Mouse (Mus musculus): ENCODE measurements around the gene Apc2.

Apc2 gene

DNA sequence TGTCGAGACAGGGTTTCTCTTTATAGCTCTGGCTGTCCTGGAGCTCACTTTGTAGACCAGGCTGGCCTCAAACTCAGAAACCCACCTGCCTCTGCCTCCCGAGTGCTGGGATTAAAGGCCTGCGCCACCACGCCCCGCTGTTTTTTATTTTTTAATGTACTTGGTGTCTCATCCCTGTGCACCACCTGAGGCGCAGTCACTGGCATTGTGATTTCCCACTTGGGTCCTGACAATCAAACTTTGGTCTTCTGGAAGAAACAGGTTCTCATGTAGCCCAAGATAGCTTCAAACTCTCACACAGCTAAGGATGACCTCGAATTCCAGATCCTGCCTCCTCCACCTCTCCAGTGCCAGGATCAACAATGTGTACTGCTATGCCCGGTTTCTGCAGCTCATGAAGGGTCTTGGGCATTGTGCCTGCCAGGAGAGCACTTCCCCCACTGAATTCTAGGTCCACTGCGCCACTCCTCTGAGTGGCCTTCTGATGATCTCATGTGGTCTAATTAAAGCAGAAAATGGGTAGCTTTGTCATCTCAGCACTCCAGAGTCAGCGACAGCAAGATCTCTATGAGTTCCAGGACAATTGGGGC, 32.9 kb upstream of the Apc2 start:
- 85% methylated on average over 10 of the region's 10 CpGs for WGBS

DNA sequence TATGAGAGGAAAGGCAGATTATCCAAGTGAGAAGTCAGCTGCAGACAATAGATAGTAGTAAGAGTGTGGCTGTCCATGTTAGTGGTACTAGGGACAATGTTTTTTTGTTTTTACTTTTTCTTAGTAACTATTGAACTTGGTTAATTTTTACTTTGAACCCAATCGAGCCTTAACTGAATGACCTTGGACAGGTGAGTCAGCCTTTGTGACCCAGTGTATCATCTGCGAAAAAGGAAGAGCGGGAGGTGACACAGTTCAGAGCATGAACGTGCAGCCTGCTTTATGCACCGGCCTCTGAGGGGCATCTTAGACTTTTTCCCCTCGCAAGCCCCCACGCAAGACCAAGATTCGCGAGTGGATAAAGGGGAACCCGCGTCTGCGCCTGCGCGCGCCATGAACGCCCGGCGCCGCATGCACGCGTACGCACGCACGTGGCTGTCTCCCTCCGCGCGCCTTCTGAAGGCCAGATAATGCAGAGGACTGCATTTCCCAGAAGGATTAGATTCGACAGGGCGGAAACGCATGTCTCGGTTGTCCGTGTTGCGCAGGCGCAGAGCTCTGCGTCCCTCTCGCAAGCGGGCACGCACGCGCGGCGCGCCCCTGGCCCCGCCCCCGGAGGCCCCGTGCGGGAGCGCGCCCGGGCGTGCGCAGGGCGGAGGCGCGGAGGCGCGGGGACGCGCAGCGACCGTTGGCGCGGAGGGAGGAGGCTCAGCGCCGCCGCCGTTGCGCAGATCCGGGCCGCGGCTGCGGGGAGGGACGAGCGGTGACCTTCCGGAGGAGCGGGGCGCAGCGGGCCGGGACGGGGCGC, 31.2 kb upstream of the Apc2 start:
- under 1% methylated on average over 81 of the region's 81 CpGs for WGBS

DNA sequence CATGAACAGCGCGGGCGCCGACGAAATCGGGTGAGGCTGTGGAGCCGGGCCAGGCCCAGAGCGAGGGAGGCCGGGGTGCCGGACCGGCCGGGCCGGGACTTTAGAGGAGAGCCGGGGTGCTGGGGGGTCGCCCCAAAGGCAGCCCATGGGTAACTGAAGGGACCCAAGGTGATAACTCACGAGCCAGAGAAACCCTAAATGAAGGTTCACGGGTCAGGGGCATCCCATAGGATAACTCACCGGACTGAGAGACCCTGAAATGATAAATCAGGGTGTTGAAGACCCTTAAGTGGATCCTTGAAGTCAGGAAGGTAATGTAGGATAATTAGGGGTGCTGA, 30.7 kb upstream of the Apc2 start:
- WGBS = 1% methylated on average over 18 of the region's 18 CpGs

DNA sequence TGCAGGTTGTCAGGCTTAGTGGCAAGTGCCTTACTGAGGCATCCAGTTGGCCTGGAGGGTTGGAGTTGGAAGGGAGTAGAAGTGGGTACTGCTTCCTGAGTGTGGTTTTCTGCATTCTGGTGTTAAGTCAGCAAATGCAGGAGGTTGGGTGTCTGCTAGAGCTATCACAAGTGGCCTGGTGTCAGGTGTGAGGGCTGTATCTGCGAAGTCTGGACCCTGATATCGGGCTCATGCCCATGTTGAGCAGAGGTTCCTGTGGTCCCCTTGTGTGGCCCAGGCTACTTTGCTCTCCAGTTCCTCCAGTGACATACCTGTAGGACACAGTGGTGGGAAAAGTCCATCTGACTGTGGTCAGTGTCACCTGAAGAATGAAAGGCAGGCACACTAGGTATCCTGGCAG, 25.7 kb upstream of the Apc2 start:
- WGBS = 80% methylated on average over 2 of the region's 2 CpGs

DNA sequence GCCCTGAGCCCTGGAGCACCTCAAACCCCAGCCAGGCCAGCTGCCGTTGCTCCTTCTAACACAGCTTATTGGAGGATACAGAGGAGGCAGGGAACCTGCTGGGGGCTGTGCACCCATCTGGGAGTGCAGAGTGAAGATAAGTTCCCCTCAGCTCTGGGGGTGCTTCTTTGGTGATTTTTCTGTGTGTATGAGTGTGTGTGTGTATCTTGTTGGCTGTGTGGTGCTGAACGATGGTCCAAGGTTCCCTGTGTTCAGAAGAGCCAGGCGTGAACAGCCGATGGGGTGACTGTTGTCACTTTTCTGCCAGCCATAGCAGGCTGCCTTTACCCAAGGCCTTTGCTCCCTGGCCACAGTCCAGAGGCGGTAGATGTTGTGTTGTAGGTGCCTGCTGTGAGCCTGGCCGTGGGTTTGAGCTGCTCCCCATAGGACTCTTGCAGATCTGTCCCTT, 25.0 kb upstream of the Apc2 start:
- 36% methylated on average over 6 of the region's 6 CpGs for WGBS

DNA sequence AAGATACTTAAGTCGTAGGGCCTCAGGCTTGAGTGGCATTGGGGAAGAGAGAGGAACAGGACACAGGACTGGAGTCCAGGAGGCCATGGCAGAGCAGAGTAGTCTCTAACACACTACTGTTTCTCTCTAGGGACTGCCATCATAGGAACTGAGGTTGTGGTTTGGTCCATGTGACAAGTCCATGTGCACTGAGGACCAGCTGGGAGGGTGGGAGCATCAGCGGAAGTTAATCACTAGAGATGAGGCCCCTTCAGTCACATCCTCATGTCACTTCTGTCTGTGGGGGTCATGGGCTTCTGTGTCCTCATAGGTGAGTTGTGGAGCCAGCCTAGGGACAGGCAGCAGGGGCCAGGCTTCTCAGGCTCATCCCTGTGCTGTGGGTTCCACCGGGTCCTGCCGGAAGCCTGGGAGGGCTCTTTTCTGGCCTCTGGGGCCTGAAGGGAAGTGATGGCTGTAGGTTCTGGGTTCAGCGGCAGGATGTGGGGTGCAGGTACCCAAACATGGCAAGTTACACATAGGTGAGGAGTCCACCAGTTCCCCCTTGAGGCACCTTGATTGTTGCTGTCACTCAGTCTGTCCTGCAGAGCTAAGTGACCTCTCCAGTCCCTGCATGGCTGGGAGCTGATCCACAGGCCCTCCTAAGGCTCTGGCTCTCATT, 24.5 kb upstream of the Apc2 start:
- 58% methylated on average over 5 of the region's 5 CpGs for WGBS

DNA sequence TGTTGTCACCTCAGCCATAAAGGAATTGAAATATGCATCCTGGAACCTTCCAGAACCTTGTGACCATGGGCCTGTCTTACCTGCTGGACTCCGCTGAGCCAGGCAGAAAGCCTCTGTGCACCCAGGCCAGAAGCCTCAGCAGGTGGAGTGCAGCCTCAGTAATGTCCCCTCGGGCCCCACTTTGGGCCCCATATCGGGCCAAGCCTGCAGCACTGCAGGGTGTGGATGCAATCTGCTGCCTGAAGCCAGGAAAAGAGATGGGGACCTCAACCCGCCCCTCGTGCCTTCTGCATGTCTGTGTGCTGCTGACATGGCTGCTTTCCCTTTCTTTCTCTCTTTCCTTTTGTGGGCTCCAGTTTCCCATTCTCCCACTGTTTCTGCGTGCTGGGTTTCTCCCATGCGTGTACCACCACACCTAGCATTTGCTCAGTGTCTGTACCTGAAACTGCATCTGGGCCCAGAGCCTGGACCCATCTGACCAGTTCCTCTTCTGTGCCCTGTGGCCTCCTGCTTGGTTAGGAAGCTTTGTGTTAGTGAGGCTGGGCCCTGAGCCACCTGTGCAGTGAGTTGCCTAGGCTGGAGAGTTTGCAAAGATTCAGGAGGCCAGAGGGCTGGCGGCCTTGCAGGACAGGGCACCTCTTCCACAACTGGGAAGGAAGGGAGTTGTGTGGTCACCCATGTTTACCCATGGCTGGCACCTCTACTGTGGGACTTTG, 23.7 kb upstream of the Apc2 start:
- 78% methylated on average over 8 of the region's 8 CpGs for WGBS

DNA sequence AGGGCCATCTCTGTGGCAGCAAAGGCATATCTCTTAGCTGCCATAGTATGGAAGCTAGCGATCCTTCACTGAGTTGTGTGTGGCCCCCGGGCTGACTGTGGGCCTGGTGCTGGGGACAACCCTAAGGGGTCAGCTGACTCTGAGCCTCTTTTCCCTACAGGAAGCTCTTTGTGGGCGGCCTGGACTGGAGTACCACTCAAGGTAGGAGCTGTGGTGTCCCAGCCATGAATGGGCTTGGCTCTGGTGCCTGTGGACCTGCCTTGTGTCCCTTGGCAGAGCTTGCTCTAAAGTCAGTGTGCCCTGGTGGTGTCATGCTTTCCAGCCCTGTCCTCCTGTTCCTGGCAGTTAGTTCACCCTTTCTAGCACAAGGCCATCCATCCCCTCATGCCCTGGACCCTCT, 21.9 kb upstream of the Apc2 start:
- WGBS = 79% methylated on average over 3 of the region's 3 CpGs

DNA sequence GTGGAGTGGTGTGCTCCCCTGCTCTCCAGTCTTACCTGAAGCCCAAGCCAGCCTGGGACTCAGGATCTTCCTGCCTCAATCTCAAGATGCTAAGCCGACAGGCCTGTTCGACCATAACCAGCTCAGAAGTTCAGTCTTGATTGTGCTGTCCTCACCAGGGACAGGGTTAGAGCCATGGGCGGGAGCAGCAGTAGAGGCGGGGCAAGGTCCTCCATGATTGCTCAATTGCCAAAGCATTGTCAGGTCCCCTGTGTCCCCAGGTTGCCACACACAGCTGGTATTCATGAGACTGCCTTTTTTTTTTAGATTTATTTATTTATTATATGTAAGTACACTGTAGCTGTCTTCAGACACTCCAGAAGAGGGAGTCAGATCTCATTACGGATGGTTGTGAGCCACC, 19.5 kb upstream of the Apc2 start:
- WGBS = 74% methylated on average over 5 of the region's 5 CpGs

DNA sequence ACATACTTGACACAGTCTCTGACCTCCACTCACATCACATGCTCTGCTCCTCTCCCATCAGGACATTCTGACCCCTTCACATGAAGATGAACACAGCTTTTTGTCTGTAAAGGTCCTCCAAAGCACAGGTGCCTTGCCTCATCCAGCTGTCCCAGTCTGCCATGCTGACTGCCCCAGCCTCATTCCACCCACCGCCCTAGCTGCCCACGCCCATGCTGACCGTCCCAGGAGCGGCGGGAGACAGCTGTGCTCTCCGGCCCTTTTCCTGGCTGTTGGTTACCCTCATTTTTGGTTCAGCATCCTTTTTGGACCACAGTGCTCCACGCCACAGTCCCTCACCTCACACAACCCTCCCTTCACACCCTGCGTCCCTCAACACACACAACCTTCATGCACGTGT, 17.4 kb upstream of the Apc2 start:
- 93% methylated on average over 9 of the region's 9 CpGs for WGBS

DNA sequence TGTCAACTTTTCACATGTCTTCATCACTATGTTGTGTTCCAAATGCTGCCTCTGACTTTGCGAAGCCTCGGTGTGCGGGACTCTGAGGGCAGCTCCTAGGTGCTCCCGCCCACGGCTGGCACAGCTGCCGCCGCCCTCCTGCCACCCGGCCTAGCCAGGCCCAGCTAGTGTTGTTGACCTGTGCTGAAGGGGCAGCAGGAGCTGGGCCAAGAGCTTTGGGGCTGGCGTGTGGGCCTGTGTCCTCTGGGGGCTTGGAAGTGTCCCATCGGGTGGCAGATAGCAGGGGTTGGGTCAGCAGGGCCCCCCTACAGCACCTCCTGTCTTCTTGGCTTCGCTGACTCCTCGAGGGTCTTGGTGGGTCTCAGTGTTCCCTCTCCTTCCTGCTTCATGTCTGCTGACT, 16.5 kb upstream of the Apc2 start:
- 89% methylated on average over 12 of the region's 12 CpGs for WGBS

DNA sequence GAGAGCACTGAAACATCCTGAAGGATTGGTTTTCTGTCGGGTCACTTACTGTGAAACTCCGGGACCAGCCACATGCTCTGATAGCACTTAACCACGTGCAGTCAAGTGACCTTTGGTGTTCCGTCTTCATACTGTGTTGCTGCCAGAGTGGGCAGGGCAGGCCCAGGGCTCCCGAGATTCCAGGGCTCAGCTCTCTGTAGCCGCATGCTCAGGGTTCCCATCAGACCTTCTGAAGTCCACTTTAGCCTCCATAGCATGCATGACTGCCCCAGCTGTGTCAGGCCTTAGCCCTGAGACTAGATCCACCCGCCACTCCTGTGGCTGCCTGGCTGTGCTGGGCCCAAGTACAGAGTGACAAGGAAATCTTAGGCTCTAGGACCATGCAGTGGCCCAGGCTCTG, 14.5 kb upstream of the Apc2 start:
- WGBS = 91% methylated on average over 7 of the region's 7 CpGs

DNA sequence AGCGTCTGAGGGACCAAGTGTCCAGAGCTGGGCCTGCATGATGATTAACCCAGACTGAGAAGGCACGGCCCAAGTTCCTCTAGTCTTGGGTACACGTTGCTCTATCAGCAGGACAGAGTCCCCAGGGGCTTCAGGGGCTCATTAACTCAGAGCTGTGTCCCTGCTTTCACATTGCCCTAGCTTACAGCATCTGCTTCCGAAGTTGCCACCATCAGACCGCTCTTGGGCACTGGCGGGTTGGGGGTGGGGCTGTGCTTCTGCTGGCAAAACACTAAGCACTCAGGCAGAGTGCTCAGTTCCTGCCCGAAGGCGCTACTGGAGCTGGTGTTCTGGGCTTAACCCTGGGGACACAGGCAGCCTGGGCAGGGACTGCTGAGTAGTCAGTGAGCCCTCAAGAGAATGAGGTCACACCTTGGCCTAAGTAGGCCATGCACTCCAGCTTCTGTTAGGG, 13.8 kb upstream of the Apc2 start:
- 57% methylated on average over 8 of the region's 8 CpGs for WGBS

DNA sequence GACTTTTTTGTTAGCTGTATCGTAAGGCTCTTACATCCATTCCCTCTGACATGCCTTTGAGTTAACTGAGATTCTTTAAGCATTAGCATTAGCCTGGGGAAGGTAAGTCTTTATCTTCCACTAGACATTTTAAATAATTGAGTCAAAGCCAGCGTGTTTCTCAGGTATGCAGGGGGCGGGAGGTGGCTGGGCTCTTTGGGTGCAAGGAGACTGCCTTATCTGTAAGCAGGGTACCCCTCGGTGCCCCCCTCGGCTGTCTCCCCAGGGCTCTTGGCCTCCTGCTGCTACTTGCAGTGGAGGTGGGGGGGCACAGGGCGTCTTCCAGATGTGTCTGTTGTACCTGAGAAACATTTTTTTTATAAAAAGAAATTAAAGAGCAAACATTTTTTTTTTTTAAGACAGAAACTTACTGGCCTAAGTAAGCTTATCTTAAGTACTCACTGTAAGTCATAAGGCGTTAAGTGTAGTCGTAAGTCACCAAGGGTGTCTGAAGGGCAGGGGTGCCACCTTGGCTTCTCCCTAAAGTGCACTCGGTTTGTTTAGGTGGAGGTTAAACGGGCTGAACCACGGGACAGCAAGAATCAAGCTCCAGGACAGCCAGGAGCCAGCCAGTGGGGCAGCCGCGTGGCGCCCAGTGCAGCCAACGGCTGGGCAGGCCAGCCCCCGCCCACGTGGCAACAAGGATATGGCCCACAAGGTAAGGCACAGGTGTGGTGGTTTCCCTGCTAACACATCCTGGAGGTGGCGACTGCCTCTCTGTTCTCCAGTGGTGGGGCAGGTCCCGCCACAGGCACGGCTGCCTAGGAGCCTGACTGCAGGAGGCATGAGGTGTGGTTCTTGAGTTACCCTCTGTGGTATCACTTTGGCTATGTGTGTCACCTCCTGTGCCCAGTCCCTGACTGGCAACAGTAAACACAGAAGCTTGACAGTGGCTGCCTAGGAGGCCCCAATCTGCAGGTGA, 13.0 kb upstream of the Apc2 start:
- 88% methylated on average over 20 of the region's 20 CpGs for WGBS

DNA sequence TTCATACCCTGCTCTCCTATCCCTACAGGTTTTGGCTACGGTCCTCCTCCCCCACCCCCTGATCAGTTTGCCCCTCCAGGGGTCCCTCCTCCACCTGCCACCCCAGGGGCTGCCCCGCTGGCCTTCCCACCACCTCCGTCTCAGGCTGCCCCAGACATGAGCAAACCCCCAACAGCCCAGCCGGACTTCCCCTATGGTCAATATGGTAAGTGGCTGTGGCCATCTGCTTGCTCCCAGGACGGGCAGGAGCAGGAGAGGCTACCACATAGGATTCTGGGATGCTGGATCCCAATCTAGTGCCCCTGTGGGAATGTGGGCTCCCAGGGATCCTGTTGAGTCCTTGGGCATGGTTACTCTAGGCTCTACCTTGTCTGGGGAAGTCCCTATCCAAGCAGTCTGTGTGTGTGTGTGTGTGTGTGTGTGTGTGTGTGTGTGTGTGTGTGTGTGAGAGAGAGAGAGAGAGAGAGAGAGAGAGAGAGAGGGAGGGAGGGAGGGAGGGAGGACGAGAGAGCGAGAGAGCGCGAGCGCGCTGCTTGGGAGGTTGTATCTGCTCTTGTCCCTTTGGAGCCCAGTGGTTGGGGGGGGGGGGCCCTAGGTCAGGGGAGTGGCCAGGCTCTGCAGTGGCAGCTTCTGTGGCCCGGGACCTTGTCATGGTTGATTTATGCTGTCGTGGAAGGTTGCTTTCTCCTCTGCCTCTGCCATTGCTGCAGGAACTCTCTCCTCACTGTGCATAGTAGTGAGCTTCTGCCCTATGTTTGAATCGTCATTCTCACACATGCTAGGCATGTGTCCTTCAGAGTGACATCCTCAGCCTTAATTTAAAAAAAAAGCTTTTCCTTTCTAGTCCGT, 10.3 kb upstream of the Apc2 start:
- WGBS = 84% methylated on average over 15 of the region's 15 CpGs

DNA sequence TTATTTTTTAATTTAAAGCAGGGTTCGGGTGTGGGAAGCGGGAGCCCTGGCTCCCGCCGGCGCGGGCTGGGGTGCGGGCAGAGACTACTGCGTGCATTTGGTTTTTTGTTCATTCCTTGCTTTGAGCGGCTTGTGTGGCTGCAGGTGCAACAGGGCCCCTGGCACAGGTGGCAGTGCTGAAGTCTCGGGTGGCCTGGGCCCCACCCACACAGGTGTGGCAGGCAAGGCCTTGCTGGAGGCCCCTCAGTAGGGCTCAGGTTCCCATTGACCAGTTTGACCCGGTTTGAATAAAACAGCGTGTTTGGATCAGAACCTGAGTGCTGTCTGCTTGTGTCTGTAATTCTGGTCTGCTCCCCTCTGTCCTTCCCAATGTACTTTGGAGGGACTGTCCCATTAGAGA, 7.7 kb upstream of the Apc2 start:
- 93% methylated on average over 12 of the region's 12 CpGs for WGBS

DNA sequence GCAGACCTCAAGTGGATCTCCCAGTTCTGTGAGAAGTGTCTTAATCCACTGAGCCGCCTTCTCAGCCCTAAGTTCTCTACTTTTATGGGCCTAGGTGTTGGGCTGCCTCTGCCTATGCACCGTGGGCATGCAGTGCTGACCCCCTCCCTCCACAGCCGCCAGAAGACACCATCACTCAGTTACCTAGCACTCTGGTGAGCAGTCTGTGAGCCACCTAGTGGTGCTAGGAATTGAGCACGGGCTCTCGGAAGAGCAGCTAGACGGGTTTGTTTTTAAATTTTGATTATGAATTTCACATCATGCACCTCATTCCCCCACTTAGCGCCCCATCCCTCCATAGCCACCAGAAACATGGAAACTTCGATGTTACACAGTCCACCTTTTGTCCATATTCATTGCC, 7.1 kb upstream of the Apc2 start:
- WGBS = 57% methylated on average over 8 of the region's 8 CpGs

DNA sequence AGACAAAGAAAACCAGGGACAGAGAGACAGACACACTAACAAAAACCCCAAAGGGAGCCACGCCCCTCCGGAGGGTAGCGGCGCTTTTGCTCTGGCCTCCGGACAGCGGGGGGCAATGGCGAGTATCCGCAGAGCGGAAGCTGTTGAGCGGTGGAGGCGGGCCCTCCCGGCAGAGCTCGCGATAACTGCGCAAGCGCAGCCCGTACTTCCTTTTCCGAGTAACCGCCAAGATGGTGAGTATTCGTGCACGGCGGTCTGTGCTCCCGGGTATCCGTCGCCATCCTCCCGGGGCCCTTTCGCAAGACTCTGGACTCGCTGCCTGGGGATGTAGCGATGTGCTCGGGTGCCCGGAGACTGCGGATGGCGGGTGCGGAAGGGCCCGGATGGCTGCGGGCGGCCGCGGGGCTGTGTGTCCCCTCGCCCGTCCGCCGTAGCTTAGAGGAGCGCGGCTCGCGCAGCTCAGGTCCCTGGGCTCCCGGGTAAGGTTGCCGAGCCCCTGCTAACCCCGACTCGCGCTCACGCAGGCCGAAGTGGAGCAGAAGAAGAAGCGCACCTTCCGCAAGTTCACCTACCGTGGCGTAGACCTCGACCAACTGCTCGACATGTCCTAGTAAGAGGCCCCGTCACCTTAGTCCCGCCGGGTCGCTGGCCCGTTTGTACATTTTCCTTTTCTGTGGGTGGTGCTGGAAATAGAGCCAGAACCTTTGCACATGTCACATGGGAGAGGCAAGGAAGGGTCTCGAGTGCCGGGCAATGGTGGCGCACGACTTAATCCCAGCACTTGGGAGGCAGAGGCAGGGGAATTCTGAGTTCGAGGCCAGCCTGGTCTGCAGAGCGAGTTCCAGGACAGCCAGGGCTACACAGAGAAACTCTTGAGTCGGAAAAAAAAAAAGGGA, 3.3 kb upstream of the Apc2 start, which contains the start of gene Rps15:
Gene Rps15, plus strand, starts transcription at position 203 of the 896 bp plus-strand sequence.
- WGBS = under 1% methylated on average over 72 of the region's 72 CpGs

DNA sequence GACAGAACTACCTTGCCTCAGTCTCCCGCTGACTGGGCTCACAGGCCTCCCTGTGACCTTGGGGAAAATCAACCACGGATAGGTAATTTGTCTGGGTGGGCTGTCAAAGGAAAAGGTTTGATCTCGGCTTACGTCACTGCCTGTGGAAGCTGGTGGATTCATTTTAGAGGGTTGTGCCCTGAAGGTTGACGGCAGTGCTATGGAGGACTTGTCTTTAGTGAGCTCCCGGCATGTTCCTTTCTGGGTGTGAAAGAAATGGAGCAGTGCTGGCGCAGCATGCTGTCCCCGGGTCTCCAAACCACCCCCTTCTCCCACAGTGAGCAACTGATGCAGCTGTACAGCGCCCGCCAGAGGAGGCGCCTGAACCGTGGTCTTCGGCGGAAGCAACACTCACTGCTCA, 2.5 kb upstream of the Apc2 start:
- 9% methylated on average over 14 of the region's 14 CpGs for WGBS

All from cerebral cortex, adult 2 months (tissue).